Mouse (Mus musculus) adrenal gland, adult (tissue): ENCODE results near the gene Tmem43.

Experiments
- DNase-seq, 2 experiments: peaks; one replicate each; pipeline ENCODE4 v3.0.0; 2022 to 2023; ENCODE audit warnings: low spot score in 1 of 2; ENCODE audit not compliant: inconsistent age in 2 of 2

Tmem43 gene

GRCm38 (mm10) chr6:91488496-91489212, 15.2 kb downstream of the Tmem43 start:
- DNase-seq = peak; percentile 65 to 86

- no peak for DNase-seq
These were observed 16.4 kb downstream of the Tmem43 start for GRCm38 (mm10) chr6:91489872-91490271.

DNA sequence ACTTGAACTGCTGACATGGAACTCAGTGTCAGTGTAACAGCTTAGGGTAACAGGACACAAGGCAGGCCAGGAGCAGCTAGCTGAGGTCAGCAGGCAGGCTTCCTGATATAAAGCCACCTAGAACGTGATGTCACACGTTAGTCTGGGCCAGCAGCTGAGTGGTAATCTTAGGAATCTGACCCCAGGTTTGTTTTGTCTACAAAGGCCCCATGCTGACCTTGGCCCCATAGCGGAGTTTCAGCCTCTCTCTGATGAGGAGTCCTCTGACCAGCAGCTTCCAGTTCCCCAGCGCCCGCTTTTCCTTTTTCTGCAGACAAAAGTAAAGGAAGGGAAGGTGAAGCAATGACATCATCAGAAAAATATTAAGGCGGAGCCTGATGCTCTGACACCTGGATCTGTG, 17.5 kb downstream of the Tmem43 start:
- DNase-seq = peak; percentile 33 to 51

DNA sequence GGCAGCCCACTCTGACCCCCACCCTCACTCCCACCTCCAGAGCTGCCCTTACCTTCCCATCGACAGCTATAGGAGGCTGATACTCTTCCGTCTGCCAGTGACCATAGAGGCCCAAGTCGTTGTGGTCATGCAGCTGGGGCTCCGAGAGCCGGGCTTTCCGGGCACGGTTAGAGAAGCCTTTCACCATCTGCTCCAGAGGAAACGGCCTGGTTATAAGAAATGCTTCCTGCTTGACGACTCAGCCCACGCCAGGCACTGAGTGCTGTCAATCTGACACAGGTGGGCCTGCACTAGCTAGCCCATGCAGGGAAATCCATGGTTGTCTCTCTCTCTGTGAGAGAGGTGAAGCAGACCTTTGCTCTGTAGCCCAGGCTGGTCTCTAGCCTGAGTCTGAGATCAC, 19.6 kb downstream of the Tmem43 start:
- DNase-seq = no peak

DNA sequence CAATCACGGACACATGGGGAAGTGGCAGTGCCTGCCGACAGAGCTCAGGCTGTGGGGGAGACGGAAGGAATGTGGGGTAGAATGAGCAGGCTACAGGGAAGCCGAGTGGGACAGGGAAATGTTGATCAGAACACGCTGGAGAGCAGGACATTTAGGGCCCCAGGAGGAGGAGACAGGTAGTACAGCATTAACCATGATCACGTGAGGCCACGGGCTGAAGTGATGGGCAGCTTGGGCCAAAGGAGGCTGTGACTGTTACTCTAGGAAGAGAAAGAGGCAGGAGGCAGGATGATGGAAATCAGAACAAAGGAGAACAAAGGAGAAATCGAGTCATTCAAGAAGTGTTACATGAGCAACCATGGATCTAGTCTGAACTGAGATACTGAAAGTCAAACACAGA, 21.0 kb downstream of the Tmem43 start:
- DNase-seq = no peak

- DNase-seq = no peak
These were observed 29.8 kb downstream of the Tmem43 start for GRCm38 (mm10) chr6:91503302-91503701.

- no peak for DNase-seq
These were observed 32.5 kb downstream of the Tmem43 start for GRCm38 (mm10) chr6:91506036-91506435.

- DNase-seq = no peak
These were observed 34.5 kb downstream of the Tmem43 start for GRCm38 (mm10) chr6:91508041-91508440.

GRCm38 (mm10) chr6:91509326-91509725, 35.8 kb downstream of the Tmem43 start:
- DNase-seq = peak; percentile 68 to 91

- DNase-seq = no peak
These were observed 36.7 kb downstream of the Tmem43 start for GRCm38 (mm10) chr6:91510211-91510610.

DNA sequence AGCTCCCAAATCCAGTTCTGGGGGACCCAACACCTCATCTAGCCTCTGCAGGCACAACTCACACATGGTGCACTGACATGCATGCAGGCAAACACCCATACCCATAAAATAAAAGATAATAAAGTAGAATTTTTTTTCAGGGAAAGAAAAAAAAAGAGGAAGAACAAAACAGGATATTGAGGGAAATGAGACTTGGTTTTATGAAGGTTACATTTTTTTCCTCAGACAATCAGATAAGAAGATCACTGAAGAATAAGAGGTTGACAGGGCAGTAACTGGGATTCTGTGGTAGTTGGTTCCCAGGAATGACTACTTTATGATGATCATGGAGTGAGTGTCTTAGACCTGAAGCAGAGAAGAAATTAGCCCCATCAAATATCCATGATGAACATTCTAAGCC, 40.6 kb downstream of the Tmem43 start:
- DNase-seq = no peak

DNA sequence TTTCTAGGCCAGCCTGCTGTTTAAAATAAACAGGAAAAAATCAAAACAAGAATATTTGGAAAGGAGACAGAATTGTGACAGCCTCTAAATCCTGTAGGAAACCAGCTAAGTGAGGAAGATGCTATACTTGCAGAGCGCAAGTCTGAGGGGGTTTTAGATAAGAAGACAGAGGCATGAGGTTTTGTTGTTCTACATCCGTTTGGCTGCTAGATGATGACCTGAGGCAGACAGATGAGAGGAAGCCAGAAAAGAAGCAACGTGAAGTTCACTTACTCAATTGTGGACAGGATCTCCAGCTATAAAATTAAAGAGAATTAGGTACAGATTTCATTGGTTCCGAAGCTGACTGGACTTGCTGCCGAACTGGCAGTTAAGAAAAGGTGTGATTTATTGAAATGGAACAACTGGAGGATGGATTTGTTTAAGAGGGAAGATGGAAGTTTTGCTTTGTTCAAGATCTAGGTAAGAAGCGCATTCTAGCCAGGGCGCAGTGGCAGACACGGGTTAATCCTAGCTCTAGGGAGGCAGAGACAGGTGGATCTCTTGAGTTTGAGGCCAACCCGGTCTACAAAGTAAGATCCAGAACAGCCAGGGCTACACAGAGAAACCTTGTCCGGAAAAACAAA, 41.3 kb downstream of the Tmem43 start:
- DNase-seq = no peak

GRCm38 (mm10) chr6:91515545-91516449, 42.3 kb downstream of the Tmem43 start, which contains the start of the genes Xpc and Lsm3:
Gene Xpc, minus strand, starts transcription at chr6:91515888.
Gene Lsm3, plus strand, starts transcription at chr6:91515928.
- peak; percentile 98 to 100 for DNase-seq

GRCm38 (mm10) chr6:91518454-91519020, 45.0 kb downstream of the Tmem43 start:
- no peak for DNase-seq

GRCm38 (mm10) chr6:91522816-91523215, 49.3 kb downstream of the Tmem43 start:
- DNase-seq = no peak

GRCm38 (mm10) chr6:91525544-91525943, 52.0 kb downstream of the Tmem43 start:
- no peak for DNase-seq

DNA sequence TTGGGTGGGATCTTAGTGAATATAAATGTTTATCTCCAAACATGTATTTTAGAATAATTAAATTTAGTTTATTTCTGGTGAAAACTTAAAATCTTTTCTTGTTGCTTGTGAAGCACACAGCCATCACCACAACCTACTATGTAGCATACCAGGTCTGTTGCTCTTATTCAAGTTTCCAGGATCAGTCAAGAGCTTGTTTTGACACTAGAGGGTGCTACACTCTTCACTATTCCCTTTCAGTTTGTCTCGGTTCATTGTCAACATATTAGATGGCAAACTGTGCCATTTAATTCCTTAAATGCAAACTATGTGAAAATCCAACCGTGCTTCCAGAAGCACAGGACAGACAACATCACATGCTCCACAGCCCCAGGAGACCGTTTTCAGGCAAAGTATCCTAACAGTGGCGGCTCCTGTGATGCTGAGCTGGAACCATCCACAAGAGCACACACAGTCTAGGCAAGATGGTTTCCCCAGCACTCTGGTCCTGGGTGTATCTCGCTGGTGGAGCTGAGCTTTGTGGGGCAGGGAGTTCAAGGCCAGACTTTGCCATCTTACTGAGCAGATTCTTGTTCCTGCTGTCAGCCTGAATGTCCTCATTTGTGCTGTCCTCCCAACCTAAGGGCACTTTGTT, 53.8 kb downstream of the Tmem43 start:
- peak in 1 of 2 experiments; percentile 71 for DNase-seq

GRCm38 (mm10) chr6:91528265-91528664, 54.8 kb downstream of the Tmem43 start:
- peak; percentile 42 to 68 for DNase-seq

- no peak for DNase-seq
These were observed 57.2 kb downstream of the Tmem43 start for GRCm38 (mm10) chr6:91530673-91531072.

DNA sequence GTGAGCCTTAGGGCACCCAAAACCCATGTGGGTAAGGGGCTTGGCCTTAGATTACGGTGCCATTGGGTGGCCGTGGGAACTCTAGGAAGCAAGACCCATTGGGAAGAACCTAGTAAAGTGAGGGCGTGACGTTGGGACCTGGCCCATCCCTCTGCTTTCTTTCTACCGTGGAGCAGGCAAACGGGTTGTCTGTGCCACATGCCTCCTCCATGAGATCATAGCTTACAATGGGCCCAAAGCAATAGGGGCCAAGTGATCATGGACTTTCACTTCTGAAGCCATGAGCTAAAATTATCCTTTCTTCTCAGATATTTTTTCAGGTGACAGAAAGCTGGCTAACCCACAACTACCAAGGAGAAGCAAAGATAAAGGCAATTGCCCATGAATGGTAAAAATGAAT, 57.8 kb downstream of the Tmem43 start:
- DNase-seq = no peak

- DNase-seq = no peak
These were observed 59.2 kb downstream of the Tmem43 start for GRCm38 (mm10) chr6:91532661-91533060.
